Mouse (Mus musculus) midbrain, embryonic 13.5 days (tissue): ENCODE measurements at regions not wholly inside any gene's neighbourhood (a gene's known extent, or its start where the extent isn't known, plus 50 kb on each side); places are given as distances from the start of the nearest gene placed in this dataset.

Experiments used
- ATAC-seq: fragments of 200-750 bp; cut with Nextera tagmentation; 2 replicates; pipeline ENCODE4 v1.8.0; 2017; ENCODE audit warnings: mild to moderate bottlenecking, moderate TSS enrichment, moderate library complexity
- H3K27ac ChIP-seq: fragments of 300-500 bp; sonication (generic); 2 replicates; pipeline ENCODE4 v1.5.1; 2015; ENCODE audit warnings: inconsistent platforms, mild to moderate bottlenecking, moderate library complexity
- H3K27me3 ChIP-seq: fragments of 300-500 bp; sonication (generic); 2 replicates; pipeline ENCODE4 v1.6.1; 2015; ENCODE audit warnings: mild to moderate bottlenecking, inconsistent platforms
- H3K36me3 ChIP-seq: fragments of 300-500 bp; sonication (generic); 2 replicates; pipeline ENCODE4 v1.6.1; 2015; ENCODE audit warnings: mild to moderate bottlenecking, inconsistent platforms
- H3K4me1 ChIP-seq: fragments of 300-500 bp; sonication (generic); replicated peaks from 2 replicates; pipeline ENCODE4 v1.6.1; 2015; ENCODE audit warnings: inconsistent platforms
- H3K4me2 ChIP-seq: fragments of 300-500 bp; sonication (generic); replicated peaks from 2 replicates; pipeline ENCODE4 v1.6.1; 2015; ENCODE audit warnings: moderate library complexity, mild to moderate bottlenecking, inconsistent platforms
- H3K4me3 ChIP-seq: fragments of 300-500 bp; sonication (generic); replicated peaks from 2 replicates; pipeline ENCODE4 v1.5.1; 2015; ENCODE audit warnings: mild to moderate bottlenecking, inconsistent platforms
- H3K9ac ChIP-seq: fragments of 300-500 bp; sonication (generic); replicated peaks from 2 replicates; pipeline ENCODE4 v1.6.1; 2015; ENCODE audit warnings: mild to moderate bottlenecking, inconsistent platforms
- H3K9me3 ChIP-seq: fragments of 300-500 bp; sonication (generic); 2 replicates; pipeline ENCODE4 v1.6.1; 2016; ENCODE audit warnings: mild to moderate bottlenecking, inconsistent platforms
- WGBS: fragments of 180-500 bp; shearing (Covaris S2); methylation state at CpG from one replicate; pipeline ENCODE4 v1.1.7; 2015; 5-methylcytosine and 5-hydroxymethylcytosine counted together

GRCm38 (mm10) chr12:26535261-26535890 lies 66.4 kb downstream of the Cmpk2 start:
- ATAC-seq, result no peak
- peak overlapping the region; percentile 91 for H3K27ac ChIP-seq

GRCm38 (mm10) chr12:26534229-26535105 lies 65.5 kb downstream of the Cmpk2 start:
- no peaks in the 10 kb centered on the region for H3K27me3 ChIP-seq
- H3K9ac ChIP-seq, result no peak overlapping the region
- 25% methylated on average over 9 of the region's 9 CpGs for whole genome bisulfite sequencing
- no peak overlapping the region for H3K4me3 ChIP-seq
- no peaks in the 10 kb centered on the region for H3K9me3 ChIP-seq
- H3K27ac ChIP-seq, result peak overlapping the region; percentile 91
- peaks cover 24% of the 10 kb centered on the region for H3K4me1 ChIP-seq
- H3K4me2 ChIP-seq, result peak overlapping the region; percentile 33
- peak; percentile 66 for ATAC-seq
- H3K36me3 ChIP-seq, result no peaks in the 10 kb centered on the region

More at GRCm38 (mm10) chr12:26535261-26535890, 66.4 kb downstream of the Cmpk2 start:
- Histone ChIP-seq H3K4me2 (no peak overlapping the region), H3K4me1 (peaks cover 24% of the 10 kb centered on the region), H3K36me3 (no peaks in the 10 kb centered on the region), H3K27me3 (no peaks in the 10 kb centered on the region), H3K9me3 (no peaks in the 10 kb centered on the region), H3K4me3 (no peak overlapping the region), H3K9ac (no peak overlapping the region)
- WGBS, result 62% methylated on average over 9 of the region's 9 CpGs

GRCm38 (mm10) chr12:26533641-26534151 lies 64.7 kb downstream of the Cmpk2 start:
- H3K9me3 ChIP-seq, result no peaks in the 10 kb centered on the region
- 29% methylated on average over 9 of the region's 9 CpGs for WGBS
- H3K4me1 ChIP-seq, result peaks cover 24% of the 10 kb centered on the region
- peak overlapping the region; percentile 34 for H3K4me2 ChIP-seq
- H3K9ac ChIP-seq, result peak overlapping the region; percentile 54
- H3K27ac ChIP-seq, result peak overlapping the region; percentile 91
- H3K36me3 ChIP-seq, result no peaks in the 10 kb centered on the region
- H3K4me3 ChIP-seq, result peak overlapping the region; percentile 5; the same call in 1 of the 2 replicates
- no peaks in the 10 kb centered on the region for H3K27me3 ChIP-seq
- peak; percentile 60 for ATAC-seq

- peak overlapping the region; percentile 91 for H3K27ac ChIP-seq
- no peaks in the 10 kb centered on the region for H3K27me3 ChIP-seq
- peak overlapping the region; percentile 5; the same call in 1 of the 2 replicates for H3K4me3 ChIP-seq
- H3K4me2 ChIP-seq, result peak overlapping the region; percentile 34
- peaks cover 24% of the 10 kb centered on the region for H3K4me1 ChIP-seq
- ATAC-seq, result peak; percentile 91
- 33% methylated on average over 13 of the region's 13 CpGs for WGBS
- peak overlapping the region; percentile 54 for H3K9ac ChIP-seq
- no peaks in the 10 kb centered on the region for H3K36me3 ChIP-seq
- no peaks in the 10 kb centered on the region for H3K9me3 ChIP-seq
Observed at GRCm38 (mm10) chr12:26532823-26533640, 64.0 kb downstream of the Cmpk2 start.

GRCm38 (mm10) chr12:26532076-26532475 lies 63.1 kb downstream of the Cmpk2 start:
- WGBS, result 89% methylated on average over 6 of the region's 6 CpGs
- Histone ChIP-seq H3K27ac (no peak overlapping the region), H3K27me3 (no peaks in the 10 kb centered on the region), H3K9me3 (no peaks in the 10 kb centered on the region), H3K9ac (no peak overlapping the region), H3K4me2 (no peak overlapping the region), H3K4me1 (peaks cover 24% of the 10 kb centered on the region), H3K36me3 (no peaks in the 10 kb centered on the region), H3K4me3 (no peak overlapping the region)
- ATAC-seq, result no peak
